Mouse (Mus musculus): Measurements from ENCODE around the gene Ptprd. TPM values are rescaled to one million over a fixed set of nuclear protein-coding genes. Genes with fewer than 3 reads are reported as not detected.
A peak's percentile ranks its signal among the peaks of the same experiment; 100 is the strongest.
"Not testable (repeated sequence)": the region's sequence is repeated elsewhere in the genome, so short reads cannot be mapped to it uniquely, and the experiment has no call there.

The Ptprd gene
- polyA plus RNA-seq, 1 experiment from 2014 or later: 31.2 TPM

GRCm38 (mm10) chr4:76448678-76449465 lies 1762.9 kb downstream of the Ptprd start:
- peak overlapping the region; percentile 90 for H3K4me3 ChIP-seq
- WGBS: under 1% methylated on average over 24 of the region's 24 CpGs
- peak overlapping the region; percentile 97 for H3K9ac ChIP-seq
- no peaks in the 10 kb centered on the region for H3K27me3 ChIP-seq
- no peaks in the 10 kb centered on the region for H3K9me3 ChIP-seq
- 0 out of 2 replicates have a peak, but pooled peaks cover 6% of the 10 kb centered on the region for H3K4me1 ChIP-seq
- no peaks in the 10 kb centered on the region for H3K36me3 ChIP-seq
- peak overlapping the region; percentile 75 for H3K4me2 ChIP-seq
- H3K27ac ChIP-seq: peak overlapping the region; percentile 97
- no peak for ATAC-seq (ENCODE audit: insufficient number of reproducible peaks, low FRiP score, low TSS enrichment, low read depth)

GRCm38 (mm10) chr4:76447396-76447795 lies 1764.4 kb downstream of the Ptprd start:
- Histone ChIP-seq H3K4me3 (peak overlapping the region; percentile 90), H3K4me2 (peak overlapping the region; percentile 75; the same call in 1 of the 2 replicates), H3K9ac (no peak overlapping the region), H3K27ac (no peak overlapping the region), H3K36me3 (no peaks in the 10 kb centered on the region), H3K4me1 (0 out of 2 replicates have a peak, but pooled peaks cover 6% of the 10 kb centered on the region), H3K9me3 (no peaks in the 10 kb centered on the region), H3K27me3 (no peaks in the 10 kb centered on the region)
- no peak for ATAC-seq (ENCODE audit: insufficient number of reproducible peaks, low FRiP score, low TSS enrichment, low read depth)

- Histone ChIP-seq H3K4me3 (no peak overlapping the region), H3K27me3 (no peaks in the 10 kb centered on the region), H3K9ac (no peak overlapping the region), H3K27ac (no peak overlapping the region), H3K9me3 (no peaks in the 10 kb centered on the region), H3K36me3 (no peaks in the 10 kb centered on the region), H3K4me2 (no peak overlapping the region), H3K4me1 (peaks cover 5% of the 10 kb centered on the region)
- WGBS: 70% methylated on average over 4 of the region's 4 CpGs
- no peak for ATAC-seq (ENCODE audit: insufficient number of reproducible peaks, low FRiP score, low TSS enrichment, low read depth)
Observed at GRCm38 (mm10) chr4:76444778-76445177, 1767.0 kb downstream of the Ptprd start.

GRCm38 (mm10) chr4:76443553-76443952 lies 1768.2 kb downstream of the Ptprd start:
- Histone ChIP-seq H3K9me3 (no peaks in the 10 kb centered on the region), H3K4me2 (no peak overlapping the region), H3K9ac (no peak overlapping the region), H3K27me3 (no peaks in the 10 kb centered on the region), H3K4me1 (peaks cover 8% of the 10 kb centered on the region), H3K36me3 (no peaks in the 10 kb centered on the region), H3K27ac (no peak overlapping the region), H3K4me3 (no peak overlapping the region)
- no peak for ATAC-seq (ENCODE audit: insufficient number of reproducible peaks, low FRiP score, low TSS enrichment, low read depth)
- 60% methylated on average over 4 of the region's 4 CpGs for WGBS

- WGBS: 9% methylated on average over 6 of the region's 6 CpGs
- no peak for ATAC-seq (ENCODE audit: insufficient number of reproducible peaks, low FRiP score, low TSS enrichment, low read depth)
Observed at GRCm38 (mm10) chr4:76440791-76441364, 1770.9 kb downstream of the Ptprd start.

GRCm38 (mm10) chr4:76438496-76439079 lies 1773.2 kb downstream of the Ptprd start:
- Histone ChIP-seq H3K27ac (no peak overlapping the region), H3K4me1 (peaks cover 17% of the 10 kb centered on the region), H3K27me3 (no peaks in the 10 kb centered on the region)

More at GRCm38 (mm10) chr4:76440791-76441364, 1770.9 kb downstream of the Ptprd start:
- Histone ChIP-seq H3K4me3 (no peak overlapping the region), H3K27me3 (no peaks in the 10 kb centered on the region), H3K36me3 (no peaks in the 10 kb centered on the region), H3K27ac (no peak overlapping the region), H3K4me1 (peaks cover 15% of the 10 kb centered on the region), H3K4me2 (0 out of 2 replicates have a peak overlapping the region, but pooled peaks have one; percentile 12), H3K9me3 (no peaks in the 10 kb centered on the region), H3K9ac (no peak overlapping the region)

GRCm38 (mm10) chr4:76438068-76438467 lies 1773.7 kb downstream of the Ptprd start:
- Histone ChIP-seq H3K9me3 (no peaks in the 10 kb centered on the region), H3K36me3 (no peaks in the 10 kb centered on the region), H3K4me3 (no peak overlapping the region), H3K27me3 (no peaks in the 10 kb centered on the region), H3K9ac (no peak overlapping the region), H3K4me2 (no peak overlapping the region), H3K27ac (no peak overlapping the region), H3K4me1 (peaks cover 17% of the 10 kb centered on the region)
- no peak for ATAC-seq (ENCODE audit: insufficient number of reproducible peaks, low FRiP score, low TSS enrichment, low read depth)
- WGBS: 86% methylated on average over 4 of the region's 4 CpGs

More at GRCm38 (mm10) chr4:76438496-76439079, 1773.2 kb downstream of the Ptprd start:
- no peak overlapping the region for H3K4me3 ChIP-seq
- H3K36me3 ChIP-seq: no peaks in the 10 kb centered on the region
- no peak overlapping the region for H3K9ac ChIP-seq
- ATAC-seq (ENCODE audit: insufficient number of reproducible peaks, low FRiP score, low TSS enrichment, low read depth): no peak
- 57% methylated on average over 6 of the region's 6 CpGs for WGBS
- no peaks in the 10 kb centered on the region for H3K9me3 ChIP-seq
- no peak overlapping the region for H3K4me2 ChIP-seq

- H3K4me2 ChIP-seq: no peak overlapping the region
- H3K27ac ChIP-seq: no peak overlapping the region
- no peak overlapping the region for H3K4me3 ChIP-seq
- H3K4me1 ChIP-seq: peaks cover 15% of the 10 kb centered on the region
- no peak overlapping the region for H3K9ac ChIP-seq
- H3K27me3 ChIP-seq: no peaks in the 10 kb centered on the region
- no peaks in the 10 kb centered on the region for H3K9me3 ChIP-seq
- no peaks in the 10 kb centered on the region for H3K36me3 ChIP-seq
- 49% methylated on average over 5 of the region's 5 CpGs for WGBS
- ATAC-seq (ENCODE audit: insufficient number of reproducible peaks, low FRiP score, low TSS enrichment, low read depth): no peak
Observed at GRCm38 (mm10) chr4:76435920-76436319, 1775.8 kb downstream of the Ptprd start.

GRCm38 (mm10) chr4:76429769-76430168 lies 1782.0 kb downstream of the Ptprd start:
- no peak overlapping the region for H3K4me2 ChIP-seq
- no peaks in the 10 kb centered on the region for H3K36me3 ChIP-seq
- no peak overlapping the region for H3K27ac ChIP-seq
- H3K4me1 ChIP-seq: no peaks in the 10 kb centered on the region
- no peak overlapping the region for H3K9ac ChIP-seq
- no peak overlapping the region for H3K4me3 ChIP-seq
- H3K27me3 ChIP-seq: no peaks in the 10 kb centered on the region
- no peaks in the 10 kb centered on the region for H3K9me3 ChIP-seq
- no peak for ATAC-seq (ENCODE audit: insufficient number of reproducible peaks, low FRiP score, low TSS enrichment, low read depth)
- 61% methylated on average over 3 of the region's 3 CpGs for WGBS

GRCm38 (mm10) chr4:76427036-76427435 lies 1784.7 kb downstream of the Ptprd start:
- H3K4me2 ChIP-seq; H3K27me3 ChIP-seq; H3K4me1 ChIP-seq; ATAC-seq (ENCODE audit: insufficient number of reproducible peaks, low FRiP score, low TSS enrichment, low read depth); H3K27ac ChIP-seq; H3K4me3 ChIP-seq; H3K9ac ChIP-seq; H3K9me3 ChIP-seq; H3K36me3 ChIP-seq: not testable (repeated sequence)
- WGBS: 67% methylated on average over 3 of the region's 3 CpGs

- Histone ChIP-seq H3K36me3 (no peaks in the 10 kb centered on the region), H3K9ac (no peak overlapping the region), H3K4me3 (no peak overlapping the region), H3K4me1 (no peaks in the 10 kb centered on the region), H3K4me2 (no peak overlapping the region), H3K27me3 (no peaks in the 10 kb centered on the region), H3K9me3 (no peaks in the 10 kb centered on the region), H3K27ac (no peak overlapping the region)
- 83% methylated on average over 2 of the region's 2 CpGs for WGBS
- no peak for ATAC-seq (ENCODE audit: insufficient number of reproducible peaks, low FRiP score, low TSS enrichment, low read depth)
Observed at GRCm38 (mm10) chr4:76425230-76425575, 1786.6 kb downstream of the Ptprd start.
